Mouse (Mus musculus): ENCODE measurements around the gene Stat6. TPM values are rescaled to one million over a fixed set of nuclear protein-coding genes. Genes with fewer than 3 reads are reported as not detected.

Stat6 gene
- polyA plus RNA-seq, 1 experiment from 2014 or later: 5.9 TPM

DNA sequence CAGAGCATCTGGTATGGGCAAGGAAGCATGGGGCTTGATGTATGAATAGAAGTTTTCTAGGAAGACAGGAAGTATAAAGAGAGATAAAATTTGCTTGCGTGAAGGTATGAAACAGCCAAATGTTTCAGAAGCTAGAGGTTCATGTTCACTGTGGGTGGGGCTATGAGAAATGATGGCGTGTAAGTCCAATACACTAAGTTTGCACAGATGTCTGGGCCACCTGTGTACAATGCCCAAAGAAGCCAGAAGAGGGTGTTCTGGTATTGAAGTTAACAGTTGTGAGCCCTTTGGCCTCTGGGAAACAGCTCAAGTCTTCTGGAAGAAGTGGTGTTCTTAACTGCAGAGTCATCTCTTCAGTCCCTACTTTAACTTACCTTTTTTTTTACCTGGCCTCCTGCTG is 27.4 kb downstream of the Stat6 start:
- no peak overlapping the region for H3K27ac ChIP-seq
- 92% methylated on average over 2 of the region's 2 CpGs for WGBS
- no peak overlapping the region for H3K4me2 ChIP-seq
- H3K9me3 ChIP-seq: no peaks in the 10 kb centered on the region
- ATAC-seq (replicated peaks): no peak
- H3K27me3 ChIP-seq (replicated peaks): peaks cover 20% of the 10 kb centered on the region
- H3K36me3 ChIP-seq (replicated peaks): no peaks in the 10 kb centered on the region
- peaks cover 34% of the 10 kb centered on the region for H3K4me1 ChIP-seq
- H3K4me3 ChIP-seq: no peak overlapping the region
- no peak overlapping the region for H3K9ac ChIP-seq

DNA sequence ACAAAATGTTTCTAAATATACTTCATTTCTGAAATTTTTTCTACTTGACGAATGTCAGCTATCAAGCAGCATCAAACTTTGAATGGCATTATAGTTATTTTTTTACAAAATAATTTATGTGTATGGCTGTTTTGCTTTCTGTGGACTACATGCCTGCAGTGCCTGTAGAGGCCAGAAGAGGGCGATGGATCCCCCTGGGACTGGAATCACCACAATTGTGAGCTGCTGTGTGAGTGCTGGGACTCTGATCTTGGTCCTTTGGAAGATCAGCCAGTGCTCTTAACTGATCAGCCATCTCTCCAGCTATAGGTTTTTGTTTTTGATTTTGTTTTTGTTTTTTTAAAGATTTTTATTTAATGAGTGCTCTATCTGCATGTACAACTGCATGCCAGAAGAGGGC is 28.5 kb downstream of the Stat6 start:
- Histone ChIP-seq H3K4me2 (no peak overlapping the region), H3K4me3 (no peak overlapping the region), H3K4me1 (peaks cover 30% of the 10 kb centered on the region), H3K27ac (no peak overlapping the region), H3K27me3 (replicated peaks) (peaks cover 11% of the 10 kb centered on the region), H3K9ac (no peak overlapping the region), H3K9me3 (no peaks in the 10 kb centered on the region), H3K36me3 (replicated peaks) (no peaks in the 10 kb centered on the region)
- WGBS: 37% methylated on average over 2 of the region's 2 CpGs
- no peak for ATAC-seq (replicated peaks)

DNA sequence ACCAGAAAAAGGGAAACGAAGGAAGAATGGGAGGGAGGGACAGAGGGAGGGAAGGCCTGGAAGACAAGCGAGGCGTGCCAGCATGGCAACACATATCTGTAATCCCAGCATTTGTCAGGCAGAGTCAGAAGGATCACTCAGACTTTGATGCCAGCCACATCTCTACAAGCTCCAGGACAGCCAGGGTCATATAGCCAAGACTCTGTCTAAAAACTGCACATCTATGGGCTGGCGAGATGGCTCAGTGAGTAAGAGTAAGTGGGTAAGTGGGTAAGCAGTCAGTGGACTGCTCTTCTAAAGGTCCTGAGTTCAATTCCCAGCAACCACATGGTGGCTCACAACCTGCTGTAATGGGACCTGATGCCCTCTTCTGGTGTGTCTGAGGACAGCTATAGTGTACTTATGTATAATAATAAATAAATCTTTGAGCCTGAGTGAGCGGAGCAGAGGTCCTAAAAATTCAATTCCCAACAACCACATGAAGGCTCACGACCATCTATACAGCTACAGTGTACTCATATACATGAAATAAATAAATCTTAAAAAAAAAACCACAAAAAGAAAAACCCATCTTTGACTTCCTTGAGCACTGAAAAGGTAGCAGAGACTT is 31.4 kb downstream of the Stat6 start:
- Histone ChIP-seq H3K9me3 (no peaks in the 10 kb centered on the region), H3K27me3 (replicated peaks) (no peaks in the 10 kb centered on the region), H3K27ac (no peak overlapping the region), H3K4me3 (no peak overlapping the region), H3K4me2 (no peak overlapping the region), H3K36me3 (replicated peaks) (no peaks in the 10 kb centered on the region), H3K4me1 (peaks cover 16% of the 10 kb centered on the region), H3K9ac (no peak overlapping the region)
- ATAC-seq (replicated peaks): no peak
- 94% methylated on average over 6 of the region's 6 CpGs for WGBS

DNA sequence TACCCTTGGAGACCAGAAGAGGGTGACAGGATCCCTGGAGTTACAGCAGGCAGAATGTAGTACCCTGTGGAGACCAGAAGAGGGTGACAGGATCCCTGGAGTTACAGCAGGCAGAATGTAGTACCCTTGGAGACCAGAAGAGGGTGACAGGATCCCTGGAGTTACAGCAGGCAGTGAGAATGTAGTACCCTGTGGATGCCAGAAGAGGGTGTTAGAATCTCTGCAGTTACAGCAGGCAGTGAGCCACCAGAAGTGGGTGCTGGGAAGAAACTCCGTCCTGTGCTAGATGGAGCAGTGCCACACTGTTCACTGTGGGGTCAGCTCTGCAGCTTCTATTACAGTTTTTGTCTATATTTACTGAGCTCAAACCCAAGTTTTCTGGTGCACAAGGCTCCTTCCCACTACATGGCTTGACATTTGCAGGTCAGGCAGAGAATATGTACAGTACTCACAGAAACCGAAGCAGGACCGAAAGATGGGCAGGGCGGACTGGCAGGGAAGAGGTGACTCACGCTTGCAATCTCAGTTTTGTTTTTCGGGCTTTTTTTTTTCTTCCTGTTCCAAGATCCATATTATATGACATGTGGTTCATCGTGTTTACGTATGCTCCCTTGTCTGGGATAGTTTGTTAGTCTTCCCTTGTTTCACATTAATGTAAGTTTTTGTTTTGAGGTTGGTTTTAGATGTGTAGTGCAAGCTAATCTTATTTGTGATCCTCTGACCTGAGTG is 32.2 kb downstream of the Stat6 start:
- Histone ChIP-seq H3K9me3 (no peaks in the 10 kb centered on the region), H3K4me1 (peaks cover 15% of the 10 kb centered on the region), H3K27me3 (replicated peaks) (no peaks in the 10 kb centered on the region), H3K27ac (0 out of 2 replicates have a peak overlapping the region, but pooled peaks have one; percentile 36), H3K36me3 (replicated peaks) (no peaks in the 10 kb centered on the region), H3K4me3 (no peak overlapping the region), H3K9ac (no peak overlapping the region), H3K4me2 (no peak overlapping the region)
- ATAC-seq (replicated peaks): no peak
- WGBS: 86% methylated on average over 8 of the region's 8 CpGs

DNA sequence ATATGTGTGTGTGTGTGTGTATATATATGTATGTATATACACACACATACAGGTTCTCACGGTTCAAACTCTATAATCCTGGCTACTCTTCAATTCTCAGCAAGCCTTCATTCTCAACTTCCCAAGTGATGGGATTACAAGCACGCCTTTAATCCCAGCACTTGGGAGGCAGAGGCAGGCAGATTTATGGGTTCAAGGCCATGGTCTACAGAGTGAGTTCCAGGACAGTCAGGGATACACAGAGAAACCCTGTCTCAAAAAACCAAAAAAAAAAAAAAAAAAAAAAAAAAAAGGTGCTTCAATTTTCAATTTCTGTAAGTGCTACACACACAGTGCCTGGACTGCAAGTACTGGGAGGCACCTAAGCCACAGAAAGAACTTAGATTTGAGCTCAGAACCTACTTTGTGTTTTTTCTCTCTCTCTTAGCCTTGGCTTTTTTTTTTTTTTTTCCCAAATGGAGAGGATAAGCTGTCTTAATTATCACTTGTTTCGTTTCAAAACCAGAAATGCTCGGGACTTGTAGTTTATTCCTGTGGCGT is 33.1 kb downstream of the Stat6 start:
- H3K27me3 ChIP-seq (replicated peaks): no peaks in the 10 kb centered on the region
- 48% methylated on average over 5 of the region's 5 CpGs for WGBS
- ATAC-seq (replicated peaks): no peak
- H3K4me1 ChIP-seq: peaks cover 15% of the 10 kb centered on the region
- H3K9ac ChIP-seq: peak overlapping the region; percentile 36
- peak overlapping the region; percentile 66 for H3K4me3 ChIP-seq
- no peaks in the 10 kb centered on the region for H3K36me3 ChIP-seq (replicated peaks)
- no peaks in the 10 kb centered on the region for H3K9me3 ChIP-seq
- H3K27ac ChIP-seq: peak overlapping the region; percentile 75
- peak overlapping the region; percentile 98 for H3K4me2 ChIP-seq

DNA sequence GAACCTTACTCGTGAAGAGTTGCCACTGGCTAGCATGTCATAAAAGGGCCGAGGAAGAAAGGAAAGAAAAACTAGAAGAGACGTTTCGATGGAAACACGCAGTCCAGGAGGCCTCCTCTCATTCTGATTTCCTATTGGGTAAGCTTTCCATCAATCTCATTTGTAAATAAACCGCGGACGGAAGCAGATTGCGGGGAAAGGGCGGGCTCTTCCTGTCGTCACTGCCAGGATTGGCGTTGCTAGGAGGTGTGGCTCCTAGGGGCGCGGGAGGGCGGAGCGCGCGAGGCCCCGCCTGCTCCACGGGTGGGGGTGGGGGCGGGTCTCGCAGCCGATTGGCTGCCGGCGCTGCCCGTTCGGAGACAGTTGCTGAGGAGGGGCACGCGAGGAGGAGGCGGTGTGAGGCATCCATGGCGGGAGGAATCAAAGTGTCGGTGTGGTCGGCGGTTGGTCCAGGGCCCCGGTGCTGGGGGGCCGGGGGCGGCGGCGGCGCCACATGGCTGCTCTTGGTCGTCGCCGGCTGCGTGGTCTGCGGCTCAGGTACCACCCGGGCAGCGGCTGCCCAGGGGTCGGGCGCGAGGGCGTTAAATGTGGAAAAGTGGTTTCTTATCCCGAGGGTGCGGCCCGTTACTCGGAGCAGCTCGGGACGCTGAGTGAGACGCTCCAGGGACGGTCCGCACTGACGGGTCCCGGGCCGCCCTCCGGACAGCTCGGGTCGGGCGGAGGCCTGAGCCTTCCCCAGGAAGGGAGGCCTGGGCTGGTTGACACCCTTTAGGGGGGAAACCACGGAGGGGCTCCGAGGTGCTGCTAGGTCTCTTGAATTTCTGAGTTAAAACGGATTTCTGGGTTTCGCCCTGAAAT is 34.1 kb downstream of the Stat6 start:
- Histone ChIP-seq H3K27me3 (replicated peaks) (no peaks in the 10 kb centered on the region), H3K4me1 (peaks cover 15% of the 10 kb centered on the region), H3K9ac (peak overlapping the region; percentile 72), H3K9me3 (no peaks in the 10 kb centered on the region), H3K4me2 (peak overlapping the region; percentile 98), H3K27ac (peak overlapping the region; percentile 75), H3K4me3 (peak overlapping the region; percentile 66), H3K36me3 (replicated peaks) (no peaks in the 10 kb centered on the region)
- ATAC-seq (replicated peaks): peak; percentile 97
- under 1% methylated on average over 71 of the region's 71 CpGs for WGBS

DNA sequence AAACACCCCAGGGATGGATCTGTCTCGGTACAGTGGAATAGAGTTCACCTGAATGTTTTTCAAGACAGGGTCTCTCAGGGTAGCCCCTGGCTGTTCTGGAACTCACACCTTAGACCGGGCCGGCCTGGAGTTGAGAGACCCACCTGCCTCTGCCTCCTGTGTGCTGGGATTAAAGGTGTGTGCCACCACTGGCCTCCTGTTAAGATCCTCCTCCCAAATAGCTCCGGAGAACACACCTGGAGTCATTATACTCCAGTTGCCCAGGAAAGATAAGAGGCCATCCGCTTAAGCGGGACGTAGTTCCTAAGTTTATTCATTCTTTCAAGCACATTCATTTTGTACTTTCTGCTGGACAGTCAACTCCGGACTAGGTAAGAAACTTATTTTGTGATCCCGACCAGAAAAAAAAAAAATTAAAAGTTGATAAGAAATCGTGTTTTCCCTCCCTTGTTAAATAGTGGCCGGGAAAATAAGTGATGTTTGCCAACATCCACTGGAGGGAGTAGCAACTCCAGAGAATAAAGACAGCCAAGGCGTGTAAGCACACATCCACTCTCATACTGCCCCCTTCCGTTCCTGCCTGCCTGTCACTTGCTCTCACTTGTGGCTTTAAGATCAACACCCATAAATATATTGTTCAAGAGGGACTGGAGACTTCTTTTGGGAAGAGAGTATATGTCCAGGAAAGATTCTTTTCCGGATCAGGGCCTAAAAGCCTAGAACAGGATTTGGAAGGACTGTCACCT is 35.0 kb downstream of the Stat6 start:
- 8% methylated on average over 14 of the region's 14 CpGs for WGBS
- peak overlapping the region; percentile 66 for H3K4me3 ChIP-seq
- H3K27me3 ChIP-seq (replicated peaks): no peaks in the 10 kb centered on the region
- no peak overlapping the region for H3K27ac ChIP-seq
- H3K9me3 ChIP-seq: no peaks in the 10 kb centered on the region
- H3K9ac ChIP-seq: peak overlapping the region; percentile 72
- ATAC-seq (replicated peaks): peak; percentile 21
- H3K4me1 ChIP-seq: peaks cover 15% of the 10 kb centered on the region
- no peaks in the 10 kb centered on the region for H3K36me3 ChIP-seq (replicated peaks)
- peak overlapping the region; percentile 98 for H3K4me2 ChIP-seq

DNA sequence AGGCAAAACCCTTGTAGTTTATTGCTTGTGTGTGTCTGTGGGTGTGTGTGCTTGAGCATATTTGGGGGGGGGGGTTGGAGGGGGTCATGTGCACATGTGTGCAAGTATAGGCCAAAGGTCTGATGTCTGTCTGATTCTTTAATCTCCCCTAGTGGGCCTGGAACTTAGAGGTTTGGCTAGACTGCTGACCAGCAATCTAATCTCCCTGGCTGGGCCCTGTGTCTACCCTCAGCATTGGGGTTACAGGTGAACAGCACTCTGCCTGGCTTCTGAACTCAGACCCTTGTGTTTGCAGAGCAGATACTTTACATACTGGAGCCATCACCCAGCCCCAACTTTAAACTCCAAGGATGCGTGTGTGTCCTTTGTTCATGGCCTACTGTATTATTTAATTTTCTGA is 36.4 kb downstream of the Stat6 start:
- Histone ChIP-seq H3K9me3 (no peaks in the 10 kb centered on the region), H3K4me1 (peaks cover 15% of the 10 kb centered on the region), H3K4me3 (no peak overlapping the region), H3K27me3 (replicated peaks) (no peaks in the 10 kb centered on the region), H3K36me3 (replicated peaks) (no peaks in the 10 kb centered on the region), H3K27ac (no peak overlapping the region), H3K4me2 (no peak overlapping the region), H3K9ac (no peak overlapping the region)
- ATAC-seq (replicated peaks): no peak
- WGBS: 83% methylated on average over 1 of the region's 1 CpGs

DNA sequence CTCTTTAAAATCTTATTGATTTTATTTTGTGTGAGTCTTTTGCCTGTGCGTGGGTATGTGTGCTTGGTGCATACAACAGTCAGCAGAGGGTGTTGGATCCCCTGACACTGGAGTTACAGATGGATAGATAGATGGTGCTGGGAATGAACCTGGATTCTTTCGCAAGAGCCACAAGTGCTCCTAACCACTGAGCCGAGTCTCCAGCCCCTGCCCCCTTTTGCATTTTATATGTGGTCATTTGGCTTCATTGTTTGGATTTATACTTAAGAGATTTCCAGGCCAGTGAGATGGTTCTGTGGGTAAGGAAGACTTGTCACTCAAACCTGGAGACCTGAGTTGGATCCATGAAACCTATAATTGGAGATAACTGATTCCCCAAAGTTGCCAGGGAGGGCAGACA is 37.1 kb downstream of the Stat6 start:
- H3K4me3 ChIP-seq: no peak overlapping the region

DNA sequence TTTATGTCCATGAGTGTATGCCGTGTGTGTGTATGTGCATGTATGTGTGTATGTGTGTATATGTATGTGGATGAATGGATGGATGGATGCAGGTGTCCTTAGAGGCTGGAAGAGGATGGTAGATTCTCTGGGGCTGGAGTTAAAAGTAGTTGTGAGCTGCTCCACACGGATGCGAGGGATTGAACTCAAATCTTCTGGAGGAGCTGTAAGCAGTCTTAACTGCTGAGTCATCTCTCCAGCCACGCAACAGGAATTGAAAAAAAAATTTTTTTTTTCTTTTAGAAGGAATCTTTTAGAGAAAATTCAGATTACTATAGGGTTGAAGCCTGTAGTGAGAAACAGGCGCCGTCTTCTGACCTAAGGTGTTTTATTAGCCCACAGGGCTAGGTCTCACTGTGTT is 40.1 kb downstream of the Stat6 start:
- Histone ChIP-seq H3K9me3 (no peaks in the 10 kb centered on the region), H3K9ac (no peak overlapping the region), H3K27ac (no peak overlapping the region), H3K4me1 (peaks cover 4% of the 10 kb centered on the region), H3K4me3 (no peak overlapping the region), H3K4me2 (no peak overlapping the region), H3K27me3 (replicated peaks) (no peaks in the 10 kb centered on the region), H3K36me3 (replicated peaks) (no peaks in the 10 kb centered on the region)
- no peak for ATAC-seq (replicated peaks)
- 94% methylated on average over 6 of the region's 6 CpGs for WGBS

More for the DNA sequence above, 37.1 kb downstream of the Stat6 start:
- no peaks in the 10 kb centered on the region for H3K9me3 ChIP-seq
- H3K27me3 ChIP-seq (replicated peaks): no peaks in the 10 kb centered on the region
- no peak overlapping the region for H3K27ac ChIP-seq
- H3K4me2 ChIP-seq: no peak overlapping the region
- H3K4me1 ChIP-seq: peaks cover 15% of the 10 kb centered on the region
- 82% methylated on average over 3 of the region's 3 CpGs for WGBS
- no peak overlapping the region for H3K9ac ChIP-seq
- ATAC-seq (replicated peaks): no peak
- no peaks in the 10 kb centered on the region for H3K36me3 ChIP-seq (replicated peaks)

DNA sequence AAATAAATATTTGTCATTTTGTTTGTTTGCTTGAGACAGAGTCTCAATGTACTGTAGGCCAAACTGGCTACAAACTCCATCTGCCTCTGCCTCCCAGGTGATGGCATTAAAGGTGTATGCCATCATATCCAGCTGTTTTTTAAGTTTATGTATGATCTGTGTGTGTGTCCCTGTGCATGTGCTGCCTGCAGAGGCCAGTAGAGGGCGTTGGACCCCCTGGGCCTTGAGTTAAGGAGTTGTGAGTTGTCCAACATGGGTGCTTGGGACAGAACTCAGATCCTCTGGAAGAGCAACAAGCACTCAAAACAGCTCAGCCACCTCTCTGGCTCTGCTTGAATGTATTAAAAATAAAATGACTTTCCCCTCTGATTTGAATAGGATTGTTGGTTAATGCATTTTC is 48.3 kb downstream of the Stat6 start:
- 44% methylated on average over 1 of the region's 1 CpGs for WGBS
- H3K27me3 ChIP-seq (replicated peaks): no peaks in the 10 kb centered on the region
- H3K4me2 ChIP-seq: no peak overlapping the region

More for the DNA sequence above, 48.3 kb downstream of the Stat6 start:
- Histone ChIP-seq H3K36me3 (replicated peaks) (0 out of 2 replicates have a peak, but pooled peaks cover under 1% of the 10 kb centered on the region), H3K4me3 (no peak overlapping the region), H3K27ac (no peak overlapping the region), H3K4me1 (no peaks in the 10 kb centered on the region), H3K9me3 (no peaks in the 10 kb centered on the region), H3K9ac (no peak overlapping the region)
- no peak for ATAC-seq (replicated peaks)

Measured in midbrain, embryonic 15.5 days (tissue).